Mouse (Mus musculus) bone marrow, adult 2 months (tissue): ENCODE measurements around the gene Nek6. TPM values are rescaled to one million over a fixed set of nuclear protein-coding genes. Genes with fewer than 3 reads are reported as not detected.

ENCODE experiments used
- H3K27ac ChIP-seq: fragments of 200-500 bp; 2 replicates; pipeline ENCODE4 v1.5.1; 2012; ENCODE audit warnings: low read depth, mild to moderate bottlenecking, control low read depth, inconsistent platforms, low read length; ENCODE audit not compliant: control insufficient read depth, poor library complexity, insufficient read depth
- H3K4me1 ChIP-seq: fragments of 200-500 bp; 2 replicates; pipeline ENCODE4 v1.6.1; 2011; ENCODE audit warnings: low read length; ENCODE audit not compliant: control insufficient read depth, insufficient read depth
- H3K4me3 ChIP-seq: fragments of 200-500 bp; replicated peaks from 2 replicates; pipeline ENCODE3; 2011; ENCODE audit warnings: mild to moderate bottlenecking, low read depth, low read length, control low read depth; ENCODE audit not compliant: control insufficient read depth
- CTCF ChIP-seq: fragments of 200-500 bp; IDR thresholded peaks from 2 replicates; pipeline ENCODE4 v1.5.1; 2011; ENCODE audit warnings: low read length, control low read depth; ENCODE audit not compliant: control insufficient read depth, insufficient read depth
- POLR2A ChIP-seq: fragments of 200-500 bp; IDR thresholded peaks from 2 replicates; pipeline ENCODE4 v1.6.1; 2011; ENCODE audit warnings: low read depth, mild to moderate bottlenecking, control low read depth, low read length, borderline replicate concordance; ENCODE audit not compliant: control insufficient read depth
- WGBS: fragments of 180-500 bp; shearing (Covaris S2); methylation state at CpG from one replicate; pipeline ENCODE4 v1.1.7; 2018; 5-methylcytosine and 5-hydroxymethylcytosine counted together
- polyA plus RNA-seq: library from polyadenylated mRNA; stranded (reverse); fragments of >200 nt; gene quantifications from 2 replicates; pipeline ENCODE4 v1.2.4, GENCODE M21; 2011; ENCODE audit warnings: low replicate concordance; ENCODE audit not compliant: missing spikeins, insufficient read depth, insufficient read length

The Nek6 gene
- polyA plus RNA-seq, 1 experiment, result 6.0 TPM

DNA sequence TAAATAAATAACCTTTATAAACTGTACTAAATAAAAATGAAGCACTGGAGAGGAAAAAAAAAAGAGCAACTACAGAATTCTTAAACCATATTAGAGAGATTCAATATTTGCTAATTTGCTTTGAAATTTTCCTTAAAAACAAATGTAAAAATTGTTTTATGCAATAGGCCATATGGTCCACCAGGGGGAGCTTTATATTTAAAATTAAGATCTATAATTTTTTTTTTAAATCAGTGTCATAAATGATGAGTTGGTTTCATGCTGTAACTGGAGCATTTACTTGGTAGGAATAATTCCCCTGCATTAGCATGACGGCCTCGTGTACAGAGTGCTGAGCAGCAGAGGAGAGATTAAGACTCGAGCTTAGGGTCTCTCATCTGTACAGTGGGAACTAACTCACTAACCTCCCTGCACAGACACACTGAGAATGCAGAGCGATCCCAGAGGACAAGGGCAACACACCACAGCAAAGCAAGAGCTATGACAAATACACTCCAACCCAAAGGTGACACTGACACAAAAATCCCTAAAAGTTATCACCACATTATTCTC is 126.3 kb downstream of the Nek6 start:
- Histone ChIP-seq H3K4me3 (no peak overlapping the region), H3K27ac (no peak overlapping the region), H3K4me1 (no peaks in the 10 kb centered on the region)
- no peak for TF ChIP-seq CTCF
- no peak for TF ChIP-seq POLR2A
- WGBS, result 78% methylated on average over 4 of the region's 4 CpGs

DNA sequence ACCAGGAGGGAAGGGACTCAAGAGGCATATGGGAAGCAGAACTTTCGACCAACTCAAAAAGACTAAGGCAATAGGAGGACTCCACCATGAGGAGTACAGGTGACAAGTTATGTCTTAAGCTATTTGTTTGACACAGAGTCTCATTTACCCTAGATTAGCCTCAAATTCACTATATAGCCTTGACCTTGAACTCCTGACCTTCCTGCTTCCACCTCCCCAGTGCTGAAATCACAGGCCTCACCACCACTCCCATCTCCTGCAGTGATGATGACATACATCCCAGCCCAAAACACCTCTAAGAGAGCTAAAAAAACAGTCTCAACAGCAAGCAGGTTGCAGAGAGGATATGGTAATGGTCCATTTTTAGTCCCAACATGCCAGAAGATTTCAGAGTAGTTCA is 130.3 kb downstream of the Nek6 start:
- WGBS, result 89% methylated on average over 1 of the region's 1 CpGs
- Histone ChIP-seq H3K4me1 (no peaks in the 10 kb centered on the region; the same call in 1 of the 2 replicates), H3K27ac (no peak overlapping the region), H3K4me3 (no peak overlapping the region)
- TF ChIP-seq POLR2A (no peak), CTCF (no peak)

DNA sequence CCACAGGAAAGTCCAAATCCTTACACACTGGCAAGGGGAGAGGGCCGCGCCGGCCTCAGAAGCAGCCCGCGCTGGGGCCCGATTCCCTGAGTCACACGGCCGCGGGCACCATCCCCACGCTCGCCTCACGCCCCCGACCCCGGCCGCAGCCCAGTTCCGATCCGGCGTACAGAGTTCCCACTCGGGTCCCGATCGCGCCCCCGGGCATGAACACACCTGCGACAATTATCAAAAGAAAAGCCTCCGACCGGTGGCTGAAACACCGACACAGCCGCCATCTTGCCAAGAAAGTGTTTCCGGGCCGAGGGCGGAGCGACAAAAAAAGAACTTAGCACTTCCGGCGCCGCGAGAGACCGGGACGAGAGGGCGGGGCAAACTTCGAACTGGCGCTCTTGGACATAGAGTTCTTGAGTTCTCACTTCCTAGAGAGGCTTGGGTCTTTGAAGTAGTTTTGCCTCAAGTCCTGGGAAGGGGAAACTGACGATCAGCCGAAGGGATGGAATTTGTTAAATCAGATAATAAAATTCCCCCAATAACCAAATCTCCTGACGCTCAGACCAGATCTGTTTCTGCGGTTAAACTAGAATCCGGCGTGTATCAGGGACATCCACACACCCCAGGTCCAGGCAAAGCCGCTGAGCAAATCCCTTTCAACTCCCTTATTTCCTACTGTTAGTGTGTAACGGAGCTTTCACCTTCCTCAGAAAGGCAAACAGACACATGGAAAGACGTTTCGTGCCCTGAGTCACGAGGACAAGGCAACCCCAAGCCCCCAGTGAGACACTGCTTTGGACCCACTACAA is 132.4 kb downstream of the Nek6 start, which contains the start of gene Psmb7:
Psmb7 (minus strand) TSS at position 463 of the 803 bp plus-strand sequence.
- peak within 1 kb of the TSS; percentile 95 for H3K4me3 ChIP-seq
- 4% methylated on average over 52 of the region's 52 CpGs for WGBS
- no peak for TF ChIP-seq CTCF
- TF ChIP-seq POLR2A, result peak; percentile 44; the same call in 1 of the 2 replicates
- no peaks in the 10 kb centered on the region; the same call in 1 of the 2 replicates for H3K4me1 ChIP-seq
- H3K27ac ChIP-seq, result peak within 1 kb of the TSS; percentile 60; the same call in 1 of the 2 replicates

Other genes starting within 250 kb of the Nek6 start
- gene Dennd1a, start 224.3 kb upstream of the Nek6 start, polyA plus RNA-seq, result 11.1 and 22.9 TPM in 2 replicates
- gene Lhx2, start 172.4 kb upstream of the Nek6 start, polyA plus RNA-seq, result 0.70 TPM in 1 of 2 replicates, not detected in the other
- gene Psmb7, start 132.4 kb downstream of the Nek6 start, polyA plus RNA-seq, result 46.5 and 82.9 TPM in 2 replicates
- not detected in 2 replicates for gene Nr5a1, start 202.9 kb downstream of the Nek6 start, polyA plus RNA-seq